Mouse (Mus musculus) lung, adult 2 months (tissue): ENCODE measurements around the gene Klhl12. TPM values are rescaled to one million over a fixed set of nuclear protein-coding genes. Genes with fewer than 3 reads are reported as not detected.
"Not testable (repeated sequence)": the region's sequence is repeated elsewhere in the genome, so short reads cannot be mapped to it uniquely, and the experiment has no call there.

Experiments used
- DNase-seq: peaks from one replicate; pipeline ENCODE4 v3.0.0; 2022
- H3K4me1 ChIP-seq: fragments of 200-500 bp; 2 replicates; pipeline ENCODE4 v1.6.1; 2011; ENCODE audit warnings: low read length; ENCODE audit not compliant: control insufficient read depth, insufficient read depth
- H3K4me3 ChIP-seq: fragments of 200-500 bp; replicated peaks from 2 replicates; pipeline ENCODE3; 2011; ENCODE audit warnings: low read depth, mild to moderate bottlenecking, control low read depth, low read length; ENCODE audit errors: extremely low read depth
- CTCF ChIP-seq: fragments of 200-500 bp; IDR thresholded peaks from 2 replicates; pipeline ENCODE4 v1.5.1; 2011; ENCODE audit warnings: mild to moderate bottlenecking, low read length, control low read depth; ENCODE audit not compliant: insufficient read depth
- POLR2A ChIP-seq: fragments of 200-500 bp; IDR thresholded peaks from 2 replicates; pipeline ENCODE4 v1.6.1; 2011; ENCODE audit warnings: low read depth, mild to moderate bottlenecking, control low read depth, low read length, borderline replicate concordance; ENCODE audit errors: extremely low read depth
- WGBS: fragments of 180-500 bp; shearing (Covaris S2); methylation state at CpG from one replicate; pipeline ENCODE4 v1.1.7; 2018; 5-methylcytosine and 5-hydroxymethylcytosine counted together
- polyA plus RNA-seq: library from polyadenylated mRNA; depleted of rRNA; stranded (reverse); fragments of >200 nt; gene quantifications from 2 replicates; pipeline ENCODE4 v1.2.3, GENCODE M21; 2012; rRNA removed

Klhl12 gene
- polyA plus RNA-seq, 1 experiment = 8.5 TPM

- 51% methylated on average over 2 of the region's 2 CpGs for WGBS
- DNase-seq = no peak
- TF ChIP-seq POLR2A = no peak
- TF ChIP-seq CTCF = no peak
- no peaks in the 10 kb centered on the region for H3K4me1 ChIP-seq
- H3K4me3 ChIP-seq = no peak overlapping the region
These were observed 67.0 kb downstream of the Klhl12 start for GRCm38 (mm10) chr1:134522325-134522724.

GRCm38 (mm10) chr1:134524424-134524823 is 69.1 kb downstream of the Klhl12 start:
- Histone ChIP-seq H3K4me3 (no peak overlapping the region), H3K4me1 (no peaks in the 10 kb centered on the region)
- no peak for DNase-seq
- 70% methylated on average over 5 of the region's 5 CpGs for WGBS
- no peak for TF ChIP-seq POLR2A
- TF ChIP-seq CTCF = peak; percentile 53

GRCm38 (mm10) chr1:134525015-134525414 is 69.7 kb downstream of the Klhl12 start:
- DNase-seq = no peak
- WGBS = 87% methylated on average over 1 of the region's 1 CpGs
- TF ChIP-seq CTCF = no peak
- TF ChIP-seq POLR2A = no peak
- no peaks in the 10 kb centered on the region for H3K4me1 ChIP-seq
- no peak overlapping the region for H3K4me3 ChIP-seq

GRCm38 (mm10) chr1:134526752-134527151 is 71.4 kb downstream of the Klhl12 start:
- no peak for DNase-seq
- no peak for TF ChIP-seq CTCF
- no peak overlapping the region for H3K4me3 ChIP-seq
- H3K4me1 ChIP-seq = no peaks in the 10 kb centered on the region
- WGBS = 44% methylated on average over 6 of the region's 6 CpGs

- no peak for DNase-seq
- no peak overlapping the region for H3K4me3 ChIP-seq
- TF ChIP-seq POLR2A (no peak), CTCF (no peak)
- H3K4me1 ChIP-seq = no peaks in the 10 kb centered on the region
- WGBS = 84% methylated on average over 6 of the region's 6 CpGs
These were observed 75.3 kb downstream of the Klhl12 start for GRCm38 (mm10) chr1:134530618-134531017.

- WGBS = 95% methylated on average over 10 of the region's 10 CpGs
- DNase-seq, H3K4me3 ChIP-seq, H3K4me1 ChIP-seq: not testable (repeated sequence)
These were observed 78.4 kb downstream of the Klhl12 start for GRCm38 (mm10) chr1:134533710-134534109.

GRCm38 (mm10) chr1:134535054-134535453 is 79.7 kb downstream of the Klhl12 start:
- TF ChIP-seq POLR2A (no peak), CTCF (no peak)
- Histone ChIP-seq H3K4me1 (no peaks in the 10 kb centered on the region), H3K4me3 (no peak overlapping the region)
- no peak for DNase-seq
- 95% methylated on average over 1 of the region's 1 CpGs for WGBS

GRCm38 (mm10) chr1:134535513-134535912 is 80.2 kb downstream of the Klhl12 start:
- Histone ChIP-seq H3K4me1 (no peaks in the 10 kb centered on the region), H3K4me3 (no peak overlapping the region)
- no peak for TF ChIP-seq CTCF
- no peak for TF ChIP-seq POLR2A
- WGBS = 65% methylated on average over 3 of the region's 3 CpGs
- no peak for DNase-seq

- TF ChIP-seq CTCF = no peak
- no peak for TF ChIP-seq POLR2A
- Histone ChIP-seq H3K4me3 (no peak overlapping the region), H3K4me1 (no peaks in the 10 kb centered on the region)
- no peak for DNase-seq
- 91% methylated on average over 10 of the region's 10 CpGs for WGBS
These were observed 85.3 kb downstream of the Klhl12 start for GRCm38 (mm10) chr1:134540610-134541009.

Other genes with a start within 250 kb of the Klhl12 start
- gene Adora1, start 220.1 kb upstream of the Klhl12 start, polyA plus RNA-seq = 7.6 and 9.1 TPM in 2 replicates
- gene Myog, start 165.5 kb upstream of the Klhl12 start, polyA plus RNA-seq = 1.7 TPM in 1 of 2 replicates, not detected in the other
- gene Ppfia4, start 122.6 kb upstream of the Klhl12 start, polyA plus RNA-seq = 7.9 and 11.3 TPM in 2 replicates
- 44.9 and 71.8 TPM in 2 replicates for gene Tmem183a, start 93.6 kb upstream of the Klhl12 start, polyA plus RNA-seq
- gene 4933406M09Rik, start 69.6 kb upstream of the Klhl12 start, polyA plus RNA-seq = not detected in 2 replicates
- 41.6 and 59.5 TPM in 2 replicates for gene Cyb5r1, start 50.0 kb upstream of the Klhl12 start, polyA plus RNA-seq
- gene Adipor1, start 40.2 kb upstream of the Klhl12 start, polyA plus RNA-seq = 134 and 155 TPM in 2 replicates
- gene Rabif, start 39.1 kb downstream of the Klhl12 start, polyA plus RNA-seq = 11.2 and 15.5 TPM in 2 replicates
- gene Mgat4e, start 94.2 kb downstream of the Klhl12 start, polyA plus RNA-seq = not detected in 2 replicates
- 10.1 TPM in 2 replicates for gene Kdm5b, start 104.6 kb downstream of the Klhl12 start, polyA plus RNA-seq
- gene Syt2, start 191.1 kb downstream of the Klhl12 start, polyA plus RNA-seq = 0.05 and 0.14 TPM in 2 replicates